8 mouse cellular contexts compared by ENCODE assay signal in genomic region chr3:116126508-116127190, GRCm38 (mm10). TPM values are rescaled to one million over a fixed set of nuclear protein-coding genes. Genes with fewer than 3 reads are reported as not detected.
A peak's percentile ranks its signal among the peaks of the same experiment; 100 is the strongest.
DNase-seq lines count a peak whose midpoint lies in the region; ATAC-seq and TF ChIP-seq lines count a peak whose summit lies in the region.

No protein-coding gene starts in this region.

- peaks cover 20% of the 10 kb centered on the region; the same call in 1 of the 2 replicates for H3K36me3 ChIP-seq in lung, embryonic 14.5 days (ENCODE audit: insufficient read depth)
- H3K36me3 ChIP-seq in forebrain, embryonic 10.5 days (replicated peaks) = peaks cover 6% of the 10 kb centered on the region
- H3K36me3 ChIP-seq in intestine, embryonic 16.5 days (ENCODE audit: control insufficient read depth, insufficient read depth, low read length) = no peaks in the 10 kb centered on the region
- peaks cover 3% of the 10 kb centered on the region for H3K36me3 ChIP-seq in neural tube, embryonic 12.5 days

- TF ChIP-seq CTCF in lung, embryonic 14.5 days (IDR thresholded peaks at IDR 0.05; ENCODE audit: low read depth) = no peak

- 41% methylated on average over 7 of the region's 7 CpGs for WGBS in lung, embryonic 14.5 days
- WGBS in forebrain, embryonic 10.5 days = 54% methylated on average over 7 of the region's 7 CpGs
- WGBS in intestine, embryonic 16.5 days = 72% methylated on average over 7 of the region's 7 CpGs
- 40% methylated on average over 7 of the region's 7 CpGs for WGBS in neural tube, embryonic 12.5 days

- peaks cover 21% of the 10 kb centered on the region for H3K4me1 ChIP-seq in lung, embryonic 14.5 days (ENCODE audit: insufficient read depth)
- peaks cover 54% of the 10 kb centered on the region for H3K4me1 ChIP-seq in forebrain, embryonic 10.5 days
- H3K4me1 ChIP-seq in intestine, embryonic 16.5 days (ENCODE audit: control insufficient read depth, insufficient read depth, low read length) = no peaks in the 10 kb centered on the region
- peaks cover 9% of the 10 kb centered on the region for H3K4me1 ChIP-seq in neural tube, embryonic 12.5 days

- H3K27me3 ChIP-seq in lung, embryonic 14.5 days (ENCODE audit: insufficient read depth, low read length) = no peaks in the 10 kb centered on the region
- H3K27me3 ChIP-seq in forebrain, embryonic 10.5 days (ENCODE audit: poor library complexity, severe bottlenecking) = peaks cover 21% of the 10 kb centered on the region
- no peaks in the 10 kb centered on the region for H3K27me3 ChIP-seq in intestine, embryonic 16.5 days (replicated peaks; ENCODE audit: control insufficient read depth, insufficient read depth, low read length)
- no peaks in the 10 kb centered on the region for H3K27me3 ChIP-seq in neural tube, embryonic 12.5 days (replicated peaks)

- no peaks in the 10 kb centered on the region for H3K9me3 ChIP-seq in lung, embryonic 14.5 days (ENCODE audit: low read depth, low read length)
- no peaks in the 10 kb centered on the region for H3K9me3 ChIP-seq in forebrain, embryonic 10.5 days
- H3K9me3 ChIP-seq in intestine, embryonic 16.5 days (ENCODE audit: control insufficient read depth, low read length) = no peaks in the 10 kb centered on the region
- no peaks in the 10 kb centered on the region for H3K9me3 ChIP-seq in neural tube, embryonic 12.5 days

- DNase-seq in lung, embryonic 14.5 days = peak; percentile 63
- no peak for DNase-seq in lung, postnatal 14 days
- DNase-seq in forebrain, embryonic 10.5 days (ENCODE audit: extremely low spot score, low spot score) = no peak
- DNase-seq in ovary, postnatal 14 days (ENCODE audit: low spot score) = no peak
- no peak for DNase-seq in spleen, adult 18-20 months

- peak overlapping the region; percentile 40 for H3K27ac ChIP-seq in lung, embryonic 14.5 days (ENCODE audit: low read depth)
- peak overlapping the region; percentile 69 for H3K27ac ChIP-seq in forebrain, embryonic 10.5 days
- no peak overlapping the region for H3K27ac ChIP-seq in intestine, embryonic 16.5 days (ENCODE audit: low read length)
- no peak overlapping the region for H3K27ac ChIP-seq in neural tube, embryonic 12.5 days

- peak overlapping the region; percentile 30; the same call in 1 of the 2 replicates for H3K9ac ChIP-seq in lung, embryonic 14.5 days
- H3K9ac ChIP-seq in intestine, embryonic 16.5 days (ENCODE audit: low read depth, low read length) = no peak overlapping the region
- H3K9ac ChIP-seq in neural tube, embryonic 12.5 days = no peak overlapping the region

- peak overlapping the region; percentile 52 for H3K4me2 ChIP-seq in lung, embryonic 14.5 days
- H3K4me2 ChIP-seq in intestine, embryonic 16.5 days (ENCODE audit: low read depth, low read length) = peak overlapping the region; percentile 5; the same call in 1 of the 2 replicates
- H3K4me2 ChIP-seq in neural tube, embryonic 12.5 days (replicated peaks) = peak overlapping the region; percentile 43

- peak overlapping the region; percentile 45 for H3K4me3 ChIP-seq in lung, embryonic 14.5 days (ENCODE audit: low read depth, low read length)
- H3K4me3 ChIP-seq in forebrain, embryonic 10.5 days = peak overlapping the region; percentile 42; the same call in 1 of the 2 replicates
- peak overlapping the region; percentile 7; the same call in 1 of the 2 replicates for H3K4me3 ChIP-seq in intestine, embryonic 16.5 days (ENCODE audit: low read length)
- 0 out of 2 replicates have a peak overlapping the region, but pooled peaks have one; percentile 18 for H3K4me3 ChIP-seq in neural tube, embryonic 12.5 days

- ATAC-seq in lung, embryonic 14.5 days (ENCODE audit: insufficient read depth) = peak; percentile 28; the same call in 1 of the 2 replicates
- no peak for ATAC-seq in intestine, embryonic 16.5 days
- peak; percentile 64; the same call in 1 of the 2 replicates for ATAC-seq in neural tube, embryonic 12.5 days (ENCODE audit: low FRiP score, low read depth)
- ATAC-seq in granulocyte monocyte progenitor cell, adult 5-6 weeks (replicated peaks; ENCODE audit: poor library complexity, severe bottlenecking) = no peak

RNA-seq across cellular contexts. Expression of gene Vcam1, which starts 2.8 kb away (rescaled TPM):
- polyA plus RNA-seq in lung, embryonic 14.5 days (2014; fragmentation: Nextera tagmentation; extraction: Ambion mirVana) = 78.6 and 93.8 TPM in 2 replicates
- 20.6 and 24.6 TPM in 2 replicates for polyA plus RNA-seq in forebrain, embryonic 10.5 days (2016; fragmentation: Nextera tagmentation; extraction: Ambion mirVana)
- 17.9 and 19.3 TPM in 2 replicates for polyA plus RNA-seq in intestine, embryonic 16.5 days (2015; fragmentation: Nextera tagmentation; extraction: Ambion mirVana)
- polyA plus RNA-seq in neural tube, embryonic 12.5 days (2016; fragmentation: Nextera tagmentation; extraction: Ambion mirVana) = 41.9 and 51.0 TPM in 2 replicates
- 6.3 and 6.9 TPM in 2 replicates for total RNA-seq in granulocyte monocyte progenitor cell, adult 5-6 weeks (2014; fragmentation: Nextera tagmentation)
- total RNA-seq in granulocyte monocyte progenitor cell, adult 5-6 weeks (2017) = 12.9 TPM in 2 replicates

Comparison
In these comparisons a context has a peak if more than half of its experiments do, and no peak if none do; other contexts are left out.
1. ATAC-seq: peak in lung, embryonic 14.5 days (single experiment) and neural tube, embryonic 12.5 days (single experiment); none in intestine, embryonic 16.5 days (single experiment) and granulocyte monocyte progenitor cell, adult 5-6 weeks (single experiment).
2. H3K27ac ChIP-seq: peak in lung, embryonic 14.5 days (single experiment) and forebrain, embryonic 10.5 days (single experiment); none in intestine, embryonic 16.5 days (single experiment) and neural tube, embryonic 12.5 days (single experiment).
3. Peak in every context shown above with its lines, with median percentiles within 50 percentile points of each other: H3K4me2 ChIP-seq and H3K4me3 ChIP-seq.